Mouse (Mus musculus) limb, embryonic 11.5 days (tissue): ENCODE measurements around the gene Swsap1. TPM values are rescaled to one million over a fixed set of nuclear protein-coding genes. Genes with fewer than 3 reads are reported as not detected.
A peak's percentile ranks its signal among the peaks of the same experiment; 100 is the strongest.

Source experiments
- ATAC-seq: fragments of 200-750 bp; cut with Nextera tagmentation; 2 replicates; pipeline ENCODE4 v1.8.0; 2017; ENCODE audit warnings: low read depth; ENCODE audit not compliant: insufficient number of reproducible peaks, low FRiP score, low TSS enrichment
- DNase-seq: peaks from one replicate; pipeline ENCODE4 v3.0.0-alpha.2; 2015; ENCODE audit warnings: low spot score
- H3K27ac ChIP-seq: fragments of 300-500 bp; sonication (generic); replicated peaks from 2 replicates; pipeline ENCODE4 v1.5.1; 2014; ENCODE audit warnings: low read depth, mild to moderate bottlenecking, low read length
- H3K27me3 ChIP-seq: fragments of 300-500 bp; sonication (generic); 2 replicates; pipeline ENCODE4 v1.6.1; 2014; ENCODE audit warnings: mild to moderate bottlenecking, low read length, mixed read lengths; ENCODE audit not compliant: control insufficient read depth, insufficient read depth
- H3K36me3 ChIP-seq: fragments of 300-500 bp; sonication (generic); 2 replicates; pipeline ENCODE4 v1.6.1; 2014; ENCODE audit warnings: mild to moderate bottlenecking, low read length, moderate library complexity, mixed read lengths; ENCODE audit not compliant: control insufficient read depth, insufficient read depth
- H3K4me1 ChIP-seq: fragments of 300-500 bp; sonication (generic); 2 replicates; pipeline ENCODE4 v1.6.1; 2014; ENCODE audit warnings: low read length, mixed read lengths; ENCODE audit not compliant: control insufficient read depth, insufficient read depth
- H3K4me2 ChIP-seq: fragments of 300-500 bp; sonication (generic); 2 replicates; pipeline ENCODE4 v1.6.1; 2014; ENCODE audit warnings: low read depth, mild to moderate bottlenecking, moderate library complexity; ENCODE audit not compliant: severe bottlenecking
- H3K4me3 ChIP-seq: fragments of 300-500 bp; sonication (generic); 2 replicates; pipeline ENCODE4 v1.5.1; 2014; ENCODE audit warnings: low read depth, low read length
- H3K9ac ChIP-seq: fragments of 300-500 bp; sonication (generic); 2 replicates; pipeline ENCODE4 v1.6.1; 2014; ENCODE audit warnings: mild to moderate bottlenecking, low read length
- H3K9me3 ChIP-seq: fragments of 300-500 bp; sonication (generic); 2 replicates; pipeline ENCODE4 v1.6.1; 2016; ENCODE audit warnings: low read length; ENCODE audit not compliant: control insufficient read depth
- WGBS: fragments of 180-500 bp; shearing (Covaris S2); extraction: QIAGEN DNeasy Blood & Tissue Kit; methylation state at CpG from one replicate; pipeline ENCODE4 v1.1.7; 2014; 5-methylcytosine and 5-hydroxymethylcytosine counted together
- polyA plus RNA-seq: library from polyadenylated mRNA; unstranded; fragments of >200 nt; fragmentation: Nextera tagmentation; extraction: Ambion mirVana; gene quantifications from 2 replicates; pipeline ENCODE4 v1.2.1, GENCODE M21; 2014

Swsap1 gene
- polyA plus RNA-seq, 1 experiment from 2014 or later, result 17.4 TPM

- no peak overlapping the region for H3K27ac ChIP-seq
- no peak overlapping the region for H3K9ac ChIP-seq
- DNase-seq, result no peak
- 84% methylated on average over 4 of the region's 4 CpGs for WGBS
- no peaks in the 10 kb centered on the region for H3K9me3 ChIP-seq
- ATAC-seq, result no peak
- peaks cover 3% of the 10 kb centered on the region; the same call in 1 of the 2 replicates for H3K36me3 ChIP-seq
- H3K4me2 ChIP-seq, result no peak overlapping the region
- no peak overlapping the region for H3K4me3 ChIP-seq
- no peaks in the 10 kb centered on the region for H3K27me3 ChIP-seq
- H3K4me1 ChIP-seq, result peaks cover 10% of the 10 kb centered on the region
Measured at GRCm38 (mm10) chr9:22001633-22002032, 46.1 kb downstream of the Swsap1 start.

- DNase-seq (peak; percentile 98), ATAC-seq (peak; percentile 99)
- Histone ChIP-seq H3K4me2 (peak within 1 kb of the TSS; percentile 91), H3K36me3 (peaks cover 11% of the 10 kb centered on the region; the same call in 1 of the 2 replicates), H3K4me3 (peak within 1 kb of the TSS; percentile 79), H3K9me3 (no peaks in the 10 kb centered on the region), H3K9ac (peak within 1 kb of the TSS; percentile 67), H3K4me1 (peaks cover 10% of the 10 kb centered on the region), H3K27ac (no peak within 1 kb of the TSS), H3K27me3 (no peaks in the 10 kb centered on the region)
- WGBS, result 6% methylated on average over 57 of the region's 57 CpGs
Measured at GRCm38 (mm10) chr9:22002194-22003162, 46.9 kb downstream of the Swsap1 start, which contains the start of the genes Ccdc151 and Prkcsh. TSS of gene Ccdc151 (minus strand) at chr9:22002634. TSS of gene Prkcsh (plus strand) at chr9:22002806.

GRCm38 (mm10) chr9:22003163-22003554 lies 47.6 kb downstream of the Swsap1 start:
- DNase-seq, result no peak
- Histone ChIP-seq H3K27ac (no peak overlapping the region), H3K27me3 (no peaks in the 10 kb centered on the region), H3K4me1 (peaks cover 10% of the 10 kb centered on the region), H3K9ac (peak overlapping the region; percentile 67), H3K4me2 (peak overlapping the region; percentile 91), H3K36me3 (peaks cover 16% of the 10 kb centered on the region), H3K9me3 (no peaks in the 10 kb centered on the region), H3K4me3 (peak overlapping the region; percentile 79)
- ATAC-seq, result no peak; the same call in 1 of the 2 replicates
- WGBS, result 1% methylated on average over 18 of the region's 18 CpGs

DNA sequence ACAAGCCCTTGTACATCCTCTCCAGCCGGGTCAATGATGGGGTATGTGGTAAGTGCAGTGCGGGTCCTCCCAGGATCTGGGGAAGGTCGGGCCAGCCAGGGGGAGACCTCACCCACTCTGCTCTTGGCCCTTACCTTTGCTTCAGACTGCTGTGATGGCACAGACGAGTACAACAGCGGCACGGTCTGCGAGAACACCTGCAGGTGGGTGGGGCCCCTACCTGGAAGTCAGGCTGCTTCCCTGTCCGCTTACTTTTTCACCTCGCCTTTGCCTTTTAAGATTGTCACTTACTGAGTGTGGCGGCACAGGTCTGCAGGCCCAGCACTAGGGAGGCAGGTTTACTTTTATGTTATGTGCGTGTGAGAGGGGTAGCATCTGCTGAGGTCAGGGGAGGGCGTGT lies 49.0 kb downstream of the Swsap1 start:
- Histone ChIP-seq H3K36me3 (peaks cover 20% of the 10 kb centered on the region), H3K9me3 (no peaks in the 10 kb centered on the region), H3K27me3 (no peaks in the 10 kb centered on the region), H3K9ac (no peak overlapping the region), H3K27ac (no peak overlapping the region), H3K4me1 (peaks cover 10% of the 10 kb centered on the region), H3K4me2 (no peak overlapping the region), H3K4me3 (no peak overlapping the region)
- ATAC-seq (no peak), DNase-seq (no peak)
- WGBS, result 94% methylated on average over 12 of the region's 12 CpGs

Other genes with a start within 250 kb of the Swsap1 start
- gene Ldlr, start 232.3 kb upstream of the Swsap1 start, polyA plus RNA-seq, result 15.2 and 23.2 TPM in 2 replicates
- gene Spc24, start 195.5 kb upstream of the Swsap1 start, polyA plus RNA-seq, result 176 and 183 TPM in 2 replicates
- 11.6 and 12.7 TPM in 2 replicates for gene Kank2, start 157.0 kb upstream of the Swsap1 start, polyA plus RNA-seq
- gene Angptl8, start 120.2 kb upstream of the Swsap1 start, polyA plus RNA-seq, result 0.64 and 0.82 TPM in 2 replicates
- gene Dock6, start 103.1 kb upstream of the Swsap1 start, polyA plus RNA-seq, result 37.4 and 42.7 TPM in 2 replicates
- gene Rab3d, start 37.6 kb upstream of the Swsap1 start, polyA plus RNA-seq, result 4.9 and 5.2 TPM in 2 replicates
- 3.5 and 4.8 TPM in 2 replicates for gene Ccdc159, start 28.3 kb upstream of the Swsap1 start, polyA plus RNA-seq
- gene Tmem205, start 28.2 kb upstream of the Swsap1 start, polyA plus RNA-seq, result 29.7 and 29.9 TPM in 2 replicates
- gene Plppr2, start 18.7 kb upstream of the Swsap1 start, polyA plus RNA-seq, result 6.6 and 8.2 TPM in 2 replicates
- gene Epor, start 7.8 kb downstream of the Swsap1 start, polyA plus RNA-seq, result 4.9 and 5.8 TPM in 2 replicates
- gene Rgl3, start 33.7 kb downstream of the Swsap1 start, polyA plus RNA-seq, result 1.6 and 2.5 TPM in 2 replicates
- gene Ccdc151, start 46.9 kb downstream of the Swsap1 start, polyA plus RNA-seq, result 1.8 and 2.1 TPM in 2 replicates
- gene Prkcsh, start 47.1 kb downstream of the Swsap1 start, polyA plus RNA-seq, result 86.4 and 93.0 TPM in 2 replicates
- 0.10 and 0.11 TPM in 2 replicates for gene Elavl3, start 96.3 kb downstream of the Swsap1 start, polyA plus RNA-seq
- not detected in 2 replicates for gene Gm49318, start 115.5 kb downstream of the Swsap1 start, polyA plus RNA-seq
- 5.8 and 8.7 TPM in 2 replicates for gene Zfp653, start 115.6 kb downstream of the Swsap1 start, polyA plus RNA-seq
- 29.1 and 29.9 TPM in 2 replicates for gene Ecsit, start 129.7 kb downstream of the Swsap1 start, polyA plus RNA-seq
- 0.84 and 0.89 TPM in 2 replicates for gene Cnn1, start 143.5 kb downstream of the Swsap1 start, polyA plus RNA-seq
- 223 and 231 TPM in 2 replicates for gene Elof1, start 161.4 kb downstream of the Swsap1 start, polyA plus RNA-seq
- gene Acp5, start 180.0 kb downstream of the Swsap1 start, polyA plus RNA-seq, result 13.2 and 14.2 TPM in 2 replicates
- gene Pigyl, start 201.1 kb downstream of the Swsap1 start, polyA plus RNA-seq, result 58.4 and 60.8 TPM in 2 replicates
- gene Zfp872, start 232.3 kb downstream of the Swsap1 start, polyA plus RNA-seq, result 0.06 TPM in 1 of 2 replicates, not detected in the other